Mouse (Mus musculus) mesoderm, embryonic 11.5 days (tissue): Measurements from ENCODE around the gene Gpc6.
A peak's percentile ranks its signal among the peaks of the same experiment; 100 is the strongest.

Experiments used
- DNase-seq: peaks from one replicate; pipeline ENCODE4 v3.0.0-alpha.2; 2012; ENCODE audit warnings: low read depth, low spot score

Gpc6 gene

DNA sequence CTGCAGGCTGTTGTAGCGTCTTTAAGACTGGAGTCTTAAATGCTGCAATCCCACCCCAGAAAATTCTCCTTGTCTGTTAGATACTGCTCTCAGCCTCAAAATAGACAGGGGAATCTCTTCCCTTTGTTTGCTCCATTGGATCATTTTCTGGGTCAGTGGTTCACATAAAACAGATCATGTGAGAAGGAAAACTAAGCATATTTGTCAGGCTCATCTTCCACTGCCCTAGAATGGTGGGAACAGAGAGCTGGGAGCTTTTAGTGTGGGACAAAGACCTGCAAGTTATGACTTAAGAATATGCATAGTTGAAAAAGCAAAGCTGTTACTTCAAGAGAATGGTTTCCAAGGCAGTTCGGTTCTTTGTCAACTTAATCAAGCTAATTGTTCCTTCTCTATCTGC, 136.4 kb downstream of the Gpc6 start:
- no peak for DNase-seq

DNA sequence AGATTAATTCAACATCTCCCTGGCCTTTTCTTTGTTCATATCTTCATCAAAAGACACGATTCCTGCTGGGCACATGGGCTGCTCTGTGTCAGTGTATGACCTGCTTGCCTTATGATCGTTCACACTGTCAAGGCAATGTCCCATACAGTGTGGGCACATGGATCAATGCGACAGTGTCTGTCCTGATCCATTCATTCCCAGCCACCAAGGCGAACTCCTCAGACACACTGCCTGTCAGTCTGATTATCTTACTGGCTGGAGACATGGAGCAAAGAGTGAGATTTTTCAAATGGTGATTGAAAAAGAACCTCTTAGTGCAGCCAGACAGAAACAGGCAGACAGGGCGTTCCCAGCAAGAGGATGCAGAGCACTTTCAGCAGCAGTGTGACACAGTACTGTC, 143.1 kb downstream of the Gpc6 start:
- no peak for DNase-seq

DNA sequence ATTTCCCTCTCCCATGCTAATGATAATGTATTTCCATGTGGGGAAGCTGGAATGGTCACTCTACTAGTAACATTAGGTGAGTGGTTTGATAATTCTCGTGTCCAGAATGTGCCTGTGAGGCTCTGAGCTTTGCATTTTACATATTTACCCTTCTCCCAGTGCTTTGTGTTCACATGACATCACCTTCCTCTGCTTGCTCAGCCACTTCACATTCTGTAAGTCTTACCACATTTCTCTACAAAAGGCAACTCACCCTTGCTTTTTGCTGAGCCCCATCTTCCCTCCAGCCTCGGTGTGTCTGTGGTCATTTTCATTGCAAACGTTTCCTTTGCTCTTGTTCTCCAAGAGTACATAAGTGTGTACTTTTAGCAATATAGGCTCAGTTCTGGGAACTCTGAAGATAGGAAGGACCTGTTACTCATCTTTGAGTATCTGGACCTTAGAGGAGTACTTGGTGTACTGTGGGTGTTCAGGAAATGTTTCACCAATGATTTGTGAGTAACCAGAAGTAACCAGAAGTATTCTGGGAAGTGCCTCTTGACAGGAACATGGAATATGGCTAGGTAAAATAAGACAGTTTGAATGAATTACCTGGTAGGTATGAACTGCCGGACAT, 145.5 kb downstream of the Gpc6 start:
- no peak for DNase-seq

DNA sequence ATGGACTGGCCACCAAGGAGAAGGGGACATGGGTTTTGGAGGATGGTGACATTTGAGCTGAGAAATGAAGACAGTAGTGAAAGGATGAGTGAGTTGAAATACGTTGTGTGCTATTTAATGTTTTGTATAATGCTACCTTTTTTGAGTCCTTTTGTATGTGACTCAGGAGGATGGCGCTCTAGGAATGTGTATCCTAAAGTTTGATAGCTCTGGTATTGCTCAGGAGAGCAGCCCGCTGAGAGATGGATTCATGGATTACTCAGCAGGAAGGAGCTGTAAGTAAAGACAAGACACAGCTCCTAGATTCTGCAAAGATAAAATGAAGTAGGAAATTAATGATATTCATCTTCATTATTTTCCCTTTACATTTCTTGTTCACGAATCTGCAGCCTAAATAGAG, 168.5 kb downstream of the Gpc6 start:
- no peak for DNase-seq

DNA sequence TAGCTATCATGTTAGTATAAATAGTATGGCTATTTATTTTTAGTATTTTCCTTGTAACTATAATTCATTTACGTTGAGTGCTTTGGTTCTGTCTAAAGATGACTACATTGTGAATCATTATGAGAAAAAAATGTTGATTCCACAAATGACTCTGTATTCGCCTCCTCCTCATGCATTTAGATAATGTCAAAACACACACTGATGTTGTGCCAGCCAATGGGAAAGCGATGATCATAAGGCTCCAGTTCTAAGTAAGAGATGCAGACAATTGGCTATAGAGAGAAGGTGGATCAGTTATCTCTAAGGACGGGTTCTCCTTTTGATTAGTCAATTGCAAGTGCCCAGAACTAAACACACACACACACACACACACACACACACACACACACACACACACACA, 181.8 kb downstream of the Gpc6 start:
- DNase-seq: no peak

DNA sequence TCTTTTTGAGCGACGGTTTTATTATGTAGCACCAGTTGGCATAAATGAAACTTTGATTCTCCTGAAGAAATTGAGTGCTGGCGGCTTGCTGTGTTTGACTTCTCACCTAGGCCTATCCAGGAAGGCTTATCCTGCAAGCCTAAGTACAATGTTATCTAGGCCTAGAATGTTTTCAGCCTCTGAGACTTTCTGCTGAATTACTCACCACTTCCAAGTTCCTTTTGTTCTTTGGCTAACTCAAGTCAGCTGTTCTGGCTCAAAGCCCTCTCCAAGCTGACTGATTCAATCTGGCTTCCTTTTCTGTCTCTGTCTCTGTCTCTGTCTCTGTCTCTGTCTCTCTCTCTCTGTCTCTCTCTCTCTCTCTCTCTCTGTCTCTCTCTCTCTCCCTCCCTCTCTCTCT, 188.0 kb downstream of the Gpc6 start:
- no peak for DNase-seq

DNA sequence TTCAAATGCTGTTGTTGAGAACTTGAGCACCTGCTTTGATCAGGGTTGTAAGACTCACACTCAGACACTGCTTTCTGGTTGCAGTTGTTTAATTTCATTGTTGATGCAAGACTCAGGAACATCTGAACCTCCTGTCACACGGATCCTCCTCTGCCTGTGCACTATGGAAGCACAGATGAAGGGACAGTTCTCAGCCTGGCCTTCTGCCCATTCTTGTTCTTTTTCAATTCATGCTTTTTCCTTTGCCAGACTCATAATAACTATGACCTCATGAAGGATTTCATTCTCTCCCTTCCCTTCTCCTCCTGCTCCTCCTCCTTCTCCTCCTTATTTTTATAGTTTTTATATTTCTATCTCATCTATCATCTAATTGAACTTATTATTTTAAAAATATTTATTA, 196.9 kb downstream of the Gpc6 start:
- no peak for DNase-seq

DNA sequence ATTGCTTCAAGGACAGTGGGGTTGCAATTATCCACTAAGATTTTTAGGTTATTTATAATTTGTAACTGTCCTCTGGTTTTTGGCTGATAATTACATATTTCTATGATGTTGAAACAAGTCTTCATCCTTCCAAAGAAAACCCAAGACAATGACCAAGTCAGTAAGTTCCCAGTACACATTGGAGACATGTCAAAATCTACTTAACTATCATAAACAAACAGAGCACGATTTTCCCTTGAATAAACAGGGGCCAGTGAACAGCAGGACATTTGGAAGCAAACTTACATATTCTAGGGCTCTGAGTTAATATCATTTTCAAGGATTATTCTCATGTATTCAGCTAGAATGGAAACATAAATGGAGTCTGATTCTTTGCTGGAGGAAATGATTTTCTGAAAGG, 205.2 kb downstream of the Gpc6 start:
- no peak for DNase-seq

DNA sequence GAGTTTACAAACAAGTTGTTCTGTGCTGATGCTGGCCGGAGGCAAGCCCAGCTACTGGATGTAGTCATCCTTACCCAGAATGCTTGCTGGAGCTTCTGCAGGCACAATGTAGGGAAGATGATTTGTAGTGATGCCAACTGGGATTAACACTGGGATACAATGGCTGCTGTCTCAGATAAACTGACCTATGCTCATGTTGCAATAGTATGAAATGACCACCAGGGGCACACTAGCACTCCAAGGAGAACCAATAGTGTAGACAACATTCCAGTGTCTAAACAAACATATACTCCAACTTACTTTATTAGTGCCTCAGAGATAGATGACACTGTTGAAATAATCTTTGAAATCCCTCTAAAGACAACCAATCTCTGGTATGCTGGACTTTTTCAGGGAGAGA, 206.2 kb downstream of the Gpc6 start:
- no peak for DNase-seq

DNA sequence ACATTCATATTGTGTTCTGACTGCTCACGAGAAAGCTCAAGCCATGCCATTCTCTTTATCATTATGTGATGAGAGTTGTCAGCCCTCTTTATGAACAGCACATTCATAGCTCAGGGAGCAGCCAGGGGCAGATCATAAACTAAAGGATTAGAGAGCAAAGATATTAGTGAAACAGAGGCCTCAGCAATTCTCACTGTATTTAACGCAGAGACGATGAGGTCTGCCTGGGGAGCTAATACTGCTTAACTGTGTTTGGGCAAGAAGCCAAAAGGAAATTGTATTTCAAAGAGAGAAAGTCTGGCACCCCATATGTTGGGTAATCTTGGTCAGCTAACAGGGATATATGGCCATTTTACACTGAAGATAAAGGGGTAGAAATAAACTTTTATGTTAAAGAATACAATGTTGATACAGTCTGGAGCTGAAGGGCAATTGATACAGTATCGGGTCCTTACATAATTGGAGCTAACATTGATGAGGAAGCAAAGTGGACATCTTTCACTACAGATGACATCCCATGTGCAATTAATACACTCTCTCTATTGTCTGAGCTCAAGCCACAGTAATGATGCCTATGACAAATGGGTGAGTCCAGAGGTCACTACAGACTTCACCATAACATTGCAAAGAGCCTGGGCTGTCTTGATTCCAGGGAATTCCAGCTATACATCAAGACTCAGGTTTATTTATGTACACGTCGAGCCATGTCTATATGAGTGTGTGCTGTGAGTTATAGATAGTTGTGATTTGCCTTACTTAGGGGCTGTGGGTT, 216.1 kb downstream of the Gpc6 start:
- DNase-seq: peak; percentile 13

DNA sequence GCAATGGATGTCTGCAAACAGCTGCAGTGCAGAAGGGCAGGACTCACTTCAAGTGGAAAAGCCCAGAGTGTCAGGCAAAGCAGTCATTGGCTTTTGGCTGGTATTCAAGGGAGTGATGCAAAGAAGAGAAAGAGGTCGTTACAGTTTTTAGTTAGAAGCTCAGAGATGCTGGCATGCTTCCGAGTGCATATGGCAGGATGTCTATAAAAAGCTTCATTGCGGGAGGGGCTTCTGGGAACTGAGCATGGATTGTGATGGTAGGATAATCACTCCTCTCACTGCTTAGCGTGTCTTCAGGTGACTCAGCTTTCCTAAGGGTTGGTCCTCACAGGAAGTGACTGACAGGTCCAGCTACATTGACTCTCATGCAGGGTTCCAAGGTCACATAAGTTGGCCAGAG, 221.0 kb downstream of the Gpc6 start:
- DNase-seq: no peak

DNA sequence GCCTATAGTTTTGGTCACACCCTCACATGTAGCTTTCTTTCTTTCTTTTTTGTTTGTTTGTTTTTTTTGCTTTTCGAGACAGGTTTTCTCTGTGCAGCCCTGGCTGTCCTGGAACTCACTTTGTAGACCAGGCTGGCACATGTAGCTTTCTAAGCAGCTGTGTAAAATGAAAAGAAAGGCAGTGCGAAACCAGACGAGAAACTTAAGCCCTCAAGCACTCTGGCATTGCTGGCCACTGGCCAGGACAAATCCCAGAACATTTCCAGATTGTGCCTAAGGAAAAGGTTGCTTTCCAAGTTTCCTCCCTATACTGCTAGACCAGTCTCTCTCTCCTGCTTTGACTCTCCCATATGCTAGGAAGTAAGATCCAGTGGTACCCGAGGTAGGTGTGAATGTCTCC, 221.6 kb downstream of the Gpc6 start:
- no peak for DNase-seq

DNA sequence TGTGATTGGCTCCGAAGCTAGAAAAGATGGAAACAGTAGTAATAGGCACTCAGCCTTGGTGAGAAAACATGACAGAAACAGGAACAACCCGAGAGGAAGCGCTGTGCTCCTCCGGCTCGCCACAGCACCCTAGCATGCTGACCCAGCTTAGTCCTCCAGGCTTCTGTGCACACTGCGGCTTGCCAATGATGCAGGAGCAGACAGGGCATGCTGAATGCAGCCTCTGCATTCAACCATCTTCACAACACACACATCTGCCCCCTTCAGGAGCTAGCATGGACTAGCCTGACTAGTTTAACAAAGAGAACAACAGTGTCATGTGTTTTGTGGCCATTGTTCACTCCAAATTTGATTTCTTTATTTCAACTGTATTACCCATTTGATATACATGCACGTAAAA, 226.5 kb downstream of the Gpc6 start:
- no peak for DNase-seq

DNA sequence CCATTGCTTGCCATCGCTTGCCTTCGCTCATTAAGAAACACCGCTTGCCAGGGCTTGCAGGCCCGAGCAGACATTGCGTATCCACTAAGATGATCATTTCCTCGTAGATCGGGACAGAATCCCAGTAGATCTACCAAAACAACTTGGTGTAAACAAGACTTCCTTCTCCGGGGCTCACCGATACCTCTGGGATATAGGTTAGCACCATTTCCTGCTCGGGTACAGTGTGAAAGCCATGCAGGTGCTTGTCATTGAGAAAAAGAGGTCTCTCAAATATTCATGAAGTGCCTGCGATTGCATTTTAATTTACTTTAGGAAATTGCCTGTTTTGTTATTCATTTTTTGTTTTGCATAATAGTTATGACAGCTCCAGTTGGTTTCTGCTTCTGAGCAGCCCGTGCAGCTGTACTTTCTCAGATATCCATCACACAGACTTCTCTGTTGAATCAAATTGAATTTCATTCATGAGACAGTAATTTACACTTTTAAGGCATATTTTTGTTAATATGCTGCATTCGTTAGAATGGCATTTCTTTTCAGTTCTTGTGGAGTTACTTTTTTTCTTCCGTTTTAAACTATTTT, 230.9 kb downstream of the Gpc6 start:
- DNase-seq: no peak

DNA sequence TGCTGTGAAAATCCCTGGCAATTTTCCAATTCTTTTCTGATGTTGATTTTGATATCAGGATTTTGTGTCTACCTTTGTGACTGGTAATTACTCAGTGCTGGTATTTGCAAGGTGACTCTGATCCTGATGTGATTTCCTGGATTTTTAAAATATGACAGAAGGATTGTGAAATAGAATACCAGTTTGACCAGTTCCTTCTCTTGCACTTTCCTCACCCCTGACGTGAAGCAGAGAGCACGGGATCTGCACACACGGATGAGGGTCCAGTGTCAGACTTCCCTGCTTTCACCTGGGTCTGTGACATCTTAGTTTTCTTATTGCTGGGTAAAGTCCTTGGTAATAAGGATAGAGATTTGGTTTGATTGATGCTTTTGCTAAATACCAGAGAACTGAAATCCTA, 232.3 kb downstream of the Gpc6 start:
- no peak for DNase-seq

DNA sequence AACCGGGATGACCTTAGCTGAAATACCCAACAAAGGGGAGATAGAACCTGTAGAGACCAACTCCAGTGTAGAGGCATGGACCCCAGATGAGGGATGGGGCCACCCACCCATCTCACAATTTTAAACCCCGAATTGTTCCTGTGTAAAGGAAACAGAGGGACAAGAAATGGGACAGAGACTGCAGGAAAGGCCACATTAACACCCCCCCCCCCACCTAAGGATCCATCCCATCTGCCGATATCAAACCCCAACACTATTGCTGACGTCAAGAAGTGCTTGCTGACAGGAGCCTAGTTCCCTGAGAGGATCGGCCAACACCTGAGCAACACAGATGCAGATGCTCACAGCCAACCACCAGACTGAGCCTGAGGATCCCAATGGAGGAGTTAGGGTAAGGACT, 241.2 kb downstream of the Gpc6 start:
- DNase-seq: no peak

DNA sequence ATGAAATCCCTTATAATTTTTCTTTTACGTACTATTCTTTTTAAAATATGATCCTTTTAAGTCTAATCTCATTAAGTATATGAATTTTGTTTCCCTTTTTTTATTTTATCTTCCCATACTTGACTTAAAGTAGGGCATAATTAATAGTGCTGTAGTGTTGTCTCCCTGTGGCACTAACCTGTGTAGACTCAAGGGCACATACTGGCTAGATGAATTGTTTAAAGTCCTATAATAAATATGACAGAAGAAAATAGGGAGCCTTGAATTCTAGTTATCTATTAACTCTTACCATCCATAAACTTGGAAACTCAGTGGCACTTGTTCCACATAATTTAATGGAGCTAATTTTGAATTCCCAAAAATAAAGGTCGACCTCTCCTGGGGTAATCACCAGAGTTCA, 268.2 kb downstream of the Gpc6 start:
- no peak for DNase-seq

DNA sequence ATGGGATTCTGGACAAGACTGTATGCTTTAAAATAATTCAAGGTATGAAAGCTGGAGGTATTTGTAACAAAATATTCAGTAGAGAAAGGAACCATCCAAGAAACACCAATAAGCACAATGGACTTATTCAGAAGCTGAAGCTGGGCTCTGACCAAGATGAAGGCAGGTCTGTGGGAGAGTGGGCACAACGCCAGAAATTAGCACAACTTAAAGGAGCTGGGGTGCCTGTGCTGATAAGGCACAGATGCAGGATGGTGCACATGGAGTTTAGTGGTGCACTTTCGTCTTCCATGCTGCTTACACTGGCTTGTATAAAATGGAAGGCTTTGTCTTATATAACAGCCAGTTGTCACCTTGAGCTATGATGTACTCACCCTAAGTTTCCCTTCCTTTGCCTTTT, 276.9 kb downstream of the Gpc6 start:
- peak; percentile 10 for DNase-seq

DNA sequence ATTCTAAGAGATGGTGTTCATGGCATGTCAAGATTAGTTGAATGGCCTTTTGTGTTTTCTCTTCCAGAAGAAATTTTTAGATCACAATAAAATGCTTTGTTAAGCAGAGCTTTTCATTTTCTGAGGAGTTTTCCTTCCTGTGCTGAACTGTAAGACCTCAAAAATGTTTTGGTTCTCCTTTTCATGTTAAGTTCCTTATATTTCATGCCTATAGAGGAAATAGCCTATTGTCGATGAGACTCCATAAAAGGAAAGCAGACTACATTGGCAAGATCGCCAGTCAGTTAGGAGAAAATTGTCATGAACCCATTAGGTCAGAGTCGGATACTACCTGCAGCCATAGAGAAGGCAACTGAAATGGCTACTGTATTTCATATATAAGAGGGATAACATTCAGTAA, 278.8 kb downstream of the Gpc6 start:
- no peak for DNase-seq

DNA sequence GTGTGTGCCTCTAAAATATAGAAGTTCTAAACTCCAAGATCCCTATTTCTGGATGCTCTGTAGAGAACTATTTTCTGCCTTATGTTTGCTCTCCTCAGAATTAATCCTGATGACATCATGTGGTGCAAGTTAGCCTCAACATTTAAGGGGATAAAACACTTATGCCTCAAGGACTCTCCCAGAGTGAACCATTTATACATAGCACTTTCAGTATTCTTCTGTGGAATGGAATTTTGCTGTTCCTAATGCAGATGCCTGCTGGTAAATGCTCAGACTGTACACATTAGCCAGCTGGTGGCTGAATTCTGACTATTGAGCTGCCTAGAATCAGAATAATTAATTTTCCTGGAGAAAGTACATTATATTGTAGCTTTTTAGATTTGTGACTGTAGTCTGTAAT, 289.3 kb downstream of the Gpc6 start:
- no peak for DNase-seq

DNA sequence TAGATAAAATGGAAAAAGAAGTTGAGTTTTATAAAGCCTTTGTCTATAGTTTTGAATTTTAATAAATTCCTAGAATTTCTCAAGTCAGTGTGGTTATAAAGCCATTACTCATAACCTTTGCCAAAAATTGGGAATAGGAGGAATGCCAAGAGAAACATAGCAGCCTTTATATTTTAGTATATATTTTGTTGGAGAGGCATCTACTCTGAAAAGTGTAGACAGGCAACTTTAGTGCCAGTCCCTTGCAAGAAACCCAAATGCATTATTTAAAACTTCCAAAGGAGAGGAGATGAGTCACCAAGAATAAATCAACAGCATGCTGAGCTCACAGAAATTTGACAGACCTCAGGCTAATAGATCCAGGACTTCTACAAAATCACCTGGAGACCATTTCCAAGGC, 301.8 kb downstream of the Gpc6 start:
- no peak for DNase-seq

DNA sequence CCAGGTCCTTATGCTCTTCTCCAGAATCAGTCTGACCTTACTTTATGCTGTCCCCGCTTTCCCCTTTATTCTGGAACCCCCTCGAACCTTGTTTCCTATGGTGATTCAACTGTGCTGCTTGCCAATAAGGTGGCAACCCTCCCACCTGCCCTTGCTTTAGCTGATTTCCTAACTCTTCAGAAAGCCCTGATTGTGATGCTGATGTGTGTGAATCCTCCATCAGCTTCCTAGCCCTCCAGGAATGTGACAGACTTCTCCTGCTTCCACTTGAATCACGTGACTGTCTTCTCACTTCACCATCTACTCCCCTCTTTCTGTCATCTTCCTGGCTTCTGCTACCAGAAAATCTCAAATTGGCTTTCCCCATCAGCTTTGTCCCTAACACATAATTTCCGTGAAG, 305.4 kb downstream of the Gpc6 start:
- no peak for DNase-seq

DNA sequence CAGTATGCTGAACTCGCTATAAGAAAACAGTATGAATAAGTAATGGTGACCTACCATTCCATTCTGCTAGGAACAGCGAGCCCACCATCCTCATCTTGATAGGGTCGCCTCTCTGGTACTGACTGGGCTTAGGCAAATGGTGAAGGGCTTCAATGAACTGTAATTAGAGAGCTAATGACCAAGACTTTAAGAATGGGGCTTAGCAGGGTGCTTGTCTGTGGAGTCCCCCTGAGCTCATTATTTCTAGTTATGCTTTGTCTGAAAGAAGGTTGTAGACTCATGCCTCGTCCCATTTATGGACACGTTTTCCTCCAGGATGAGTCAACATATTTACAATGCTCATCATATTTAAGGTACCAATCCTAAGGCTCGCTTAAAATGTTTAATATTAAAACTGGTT, 313.1 kb downstream of the Gpc6 start:
- no peak for DNase-seq
